Mouse (Mus musculus) MEL (cell line): ENCODE data around the gene Rpl41. TPM values are rescaled to one million over a fixed set of nuclear protein-coding genes. Genes with fewer than 3 reads are reported as not detected.

ENCODE experiments used
- DNase-seq: peaks from one replicate; pipeline ENCODE4 v3.0.0; 2011; ENCODE audit warnings: low read depth, low spot score
- H3K27ac ChIP-seq: 2 replicates; pipeline ENCODE4 v1.5.1; 2012; ENCODE audit warnings: low read depth, mild to moderate bottlenecking, control low read depth, low read length, moderate library complexity; ENCODE audit not compliant: control insufficient read depth
- H3K27me3 ChIP-seq, 2 experiments: fragments of 150-350 bp in 1 of 2; sonication (generic) in 1 of 2; 2 replicates each; pipeline ENCODE4 v1.6.1; 2012; ENCODE audit warnings: low read length in 2 of 2, mild to moderate bottlenecking in 2 of 2, improper control_type of control experiment in 1 of 2, moderate library complexity in 1 of 2; ENCODE audit not compliant: insufficient read depth in 2 of 2, control insufficient read depth in 1 of 2
- H3K36me3 ChIP-seq, 2 experiments: 2 replicates each; pipeline ENCODE4 v1.6.1; 2012 to 2014; ENCODE audit warnings: low read length in 2 of 2, improper control_type of control experiment in 1 of 2, inconsistent platforms in 1 of 2, mild to moderate bottlenecking in 1 of 2; ENCODE audit not compliant: insufficient read depth in 2 of 2, control insufficient read depth in 1 of 2
- H3K4me1 ChIP-seq, 2 experiments: fragments of 150-350 bp in 1 of 2; sonication (generic) in 1 of 2; 2 replicates each; pipeline ENCODE4 v1.6.1; 2012; ENCODE audit warnings: low read length in 2 of 2, improper control_type of control experiment in 1 of 2, mild to moderate bottlenecking in 1 of 2; ENCODE audit not compliant: insufficient read depth in 2 of 2, control insufficient read depth in 1 of 2
- H3K4me3 ChIP-seq, 2 experiments: fragments of 150-350 bp in 1 of 2; sonication (generic) in 1 of 2; 2 replicates each; pipeline ENCODE4 v1.5.1; 2012; ENCODE audit warnings: low read depth in 2 of 2, low read length in 2 of 2, mild to moderate bottlenecking in 2 of 2, moderate library complexity in 2 of 2, control low read depth in 1 of 2, improper control_type of control experiment in 1 of 2; ENCODE audit not compliant: control insufficient read depth in 1 of 2, insufficient read depth in 1 of 2
- H3K79me2 ChIP-seq: 2 replicates; pipeline ENCODE4 v1.6.1; 2012; ENCODE audit warnings: mild to moderate bottlenecking, low read length, moderate library complexity; ENCODE audit not compliant: control insufficient read depth, poor library complexity, insufficient read depth
- H3K9ac ChIP-seq: 2 replicates; pipeline ENCODE4 v1.6.1; 2012; ENCODE audit warnings: low read depth, mild to moderate bottlenecking, control low read depth, low read length, moderate library complexity; ENCODE audit not compliant: control insufficient read depth, poor library complexity, severe bottlenecking
- H3K9me3 ChIP-seq: fragments of 150-350 bp; sonication (generic); replicated peaks from 2 replicates; pipeline ENCODE4 v1.6.1; 2012; ENCODE audit warnings: mild to moderate bottlenecking, low read length, improper control_type of control experiment, moderate library complexity; ENCODE audit not compliant: insufficient read depth
- CHD1 ChIP-seq: IDR thresholded peaks from 2 replicates; pipeline ENCODE4 v1.6.1; 2012; ENCODE audit warnings: low read depth, mild to moderate bottlenecking, inconsistent platforms, low read length, improper control_type of control experiment
- CHD2 ChIP-seq: IDR thresholded peaks from 2 replicates; pipeline ENCODE4 v1.6.1; 2011; ENCODE audit warnings: low read length, improper control_type of control experiment
- CTCF ChIP-seq, 3 experiments: IDR thresholded peaks in 2 of 3; conservative IDR thresholded peaks in 1 of 3; 2 replicates each; pipeline ENCODE4 v1.5.1; 2011 to 2012; ENCODE audit warnings: low read length in 3 of 3, low read depth in 2 of 3, mild to moderate bottlenecking in 2 of 3, improper control_type of control experiment in 1 of 3, inconsistent platforms in 1 of 3, mixed read lengths in 1 of 3, moderate library complexity in 1 of 3; ENCODE audit not compliant: control insufficient read depth in 1 of 3, insufficient read depth in 1 of 3, poor library complexity in 1 of 3, severe bottlenecking in 1 of 3
- E2F4 ChIP-seq: IDR thresholded peaks from 2 replicates; pipeline ENCODE4 v1.6.1; 2011; ENCODE audit warnings: low read depth, low read length, improper control_type of control experiment, borderline replicate concordance
- EP300 ChIP-seq, 2 experiments: IDR thresholded peaks; 2 replicates each; pipeline ENCODE4 v1.6.1; 2011; ENCODE audit warnings: improper control_type of control experiment in 2 of 2, low read length in 2 of 2, low read depth in 1 of 2, mild to moderate bottlenecking in 1 of 2
- GABPA ChIP-seq: IDR thresholded peaks from 2 replicates; pipeline ENCODE4 v1.6.1; 2012; ENCODE audit warnings: low read depth, mild to moderate bottlenecking, inconsistent platforms, low read length, improper control_type of control experiment, moderate library complexity
- GATA1 ChIP-seq: IDR thresholded peaks from 2 replicates; pipeline ENCODE4 v1.6.1; 2011; ENCODE audit warnings: low read depth, low read length, improper control_type of control experiment
- HCFC1 ChIP-seq: IDR thresholded peaks from 2 replicates; pipeline ENCODE4 v1.6.1; 2012; ENCODE audit warnings: low read depth, mild to moderate bottlenecking, inconsistent platforms, low read length, improper control_type of control experiment, moderate library complexity
- JUND ChIP-seq: IDR thresholded peaks from 2 replicates; pipeline ENCODE4 v1.6.1; 2011; ENCODE audit warnings: low read depth, mild to moderate bottlenecking, improper control_type of control experiment, low read length
- KAT2A ChIP-seq: conservative IDR thresholded peaks from 2 replicates; pipeline ENCODE4 v1.6.1; 2012; ENCODE audit warnings: low read depth, low read length, improper control_type of control experiment, inconsistent platforms
- MAX ChIP-seq: IDR thresholded peaks from 2 replicates; pipeline ENCODE4 v1.6.1; 2011; ENCODE audit warnings: low read length, improper control_type of control experiment
- MAZ ChIP-seq: IDR thresholded peaks from 2 replicates; pipeline ENCODE4 v1.6.1; 2012; ENCODE audit warnings: low read depth, mild to moderate bottlenecking, inconsistent platforms, low read length, improper control_type of control experiment
- MEF2A ChIP-seq: IDR thresholded peaks from 2 replicates; pipeline ENCODE4 v1.6.1; 2014; ENCODE audit warnings: low read depth, mild to moderate bottlenecking, inconsistent platforms, low read length, improper control_type of control experiment; ENCODE audit not compliant: poor library complexity, insufficient replicate concordance, severe bottlenecking; ENCODE audit errors: extremely low read depth
- MXI1 ChIP-seq: IDR thresholded peaks from 2 replicates; pipeline ENCODE4 v1.6.1; 2011; ENCODE audit warnings: mild to moderate bottlenecking, low read depth, low read length, improper control_type of control experiment
- MYB ChIP-seq: IDR thresholded peaks from 2 replicates; pipeline ENCODE4 v1.6.1; 2011; ENCODE audit warnings: mild to moderate bottlenecking, low read depth, low read length, improper control_type of control experiment
- MYC ChIP-seq: IDR thresholded peaks from 2 replicates; pipeline ENCODE4 v1.6.1; 2011; ENCODE audit warnings: low read depth, mild to moderate bottlenecking, low read length, improper control_type of control experiment, moderate library complexity
- NELFE ChIP-seq: IDR thresholded peaks from 2 replicates; pipeline ENCODE4 v1.6.1; 2011; ENCODE audit warnings: low read depth, low read length, improper control_type of control experiment
- POLR2A ChIP-seq, 2 experiments: IDR thresholded peaks; 2 replicates each; pipeline ENCODE4 v1.6.1; 2011 to 2012; ENCODE audit warnings: low read length in 2 of 2, mild to moderate bottlenecking in 2 of 2, control low read depth in 1 of 2, improper control_type of control experiment in 1 of 2, low read depth in 1 of 2, moderate library complexity in 1 of 2; ENCODE audit not compliant: control insufficient read depth in 1 of 2, insufficient read depth in 1 of 2, poor library complexity in 1 of 2
- POLR2AphosphoS2 ChIP-seq: IDR thresholded peaks from 2 replicates; pipeline ENCODE4 v1.6.1; 2011; ENCODE audit warnings: low read length, improper control_type of control experiment
- POLR2AphosphoS5 ChIP-seq: IDR thresholded peaks from 2 replicates; pipeline ENCODE4 v1.6.1; 2012; ENCODE audit warnings: low read depth, borderline replicate concordance, mild to moderate bottlenecking, inconsistent platforms, low read length, moderate library complexity, mixed read lengths
- RAD21 ChIP-seq: IDR thresholded peaks from 2 replicates; pipeline ENCODE4 v1.6.1; 2011; ENCODE audit warnings: mild to moderate bottlenecking, low read depth, low read length, improper control_type of control experiment
- SIN3A ChIP-seq: IDR thresholded peaks from 2 replicates; pipeline ENCODE4 v1.6.1; 2012; ENCODE audit warnings: low read length, improper control_type of control experiment, inconsistent platforms
- TAL1 ChIP-seq: IDR thresholded peaks from 2 replicates; pipeline ENCODE4 v1.6.1; 2012; ENCODE audit warnings: mild to moderate bottlenecking, inconsistent platforms, low read length, moderate library complexity, mixed read lengths
- TBP ChIP-seq: IDR thresholded peaks from 2 replicates; pipeline ENCODE4 v1.8.0; 2011; ENCODE audit warnings: low read depth, low read length, improper control_type of control experiment
- TCF12 ChIP-seq: IDR thresholded peaks from 2 replicates; pipeline ENCODE4 v1.6.1; 2014; ENCODE audit warnings: low read depth, mild to moderate bottlenecking, inconsistent platforms, low read length, improper control_type of control experiment, moderate library complexity
- UBTF ChIP-seq: IDR thresholded peaks from 2 replicates; pipeline ENCODE4 v1.6.1; 2012; ENCODE audit warnings: low read depth, mild to moderate bottlenecking, inconsistent platforms, low read length, improper control_type of control experiment, moderate library complexity, borderline replicate concordance; ENCODE audit not compliant: insufficient read depth
- USF1 ChIP-seq: IDR thresholded peaks from 2 replicates; pipeline ENCODE4 v1.6.1; 2014; ENCODE audit warnings: low read depth, mild to moderate bottlenecking, inconsistent platforms, low read length, improper control_type of control experiment, moderate library complexity
- USF2 ChIP-seq, 2 experiments: IDR thresholded peaks; 2 replicates each; pipeline ENCODE4 v1.6.1; 2011 to 2012; ENCODE audit warnings: improper control_type of control experiment in 2 of 2, low read length in 2 of 2, borderline replicate concordance in 1 of 2, inconsistent platforms in 1 of 2, low read depth in 1 of 2, mild to moderate bottlenecking in 1 of 2; ENCODE audit not compliant: insufficient read depth in 1 of 2
- ZC3H11A ChIP-seq: IDR thresholded peaks from 2 replicates; pipeline ENCODE4 v1.6.1; 2012; ENCODE audit warnings: low read depth, mild to moderate bottlenecking, inconsistent platforms, low read length, improper control_type of control experiment
- ZMIZ1 ChIP-seq: IDR thresholded peaks from 2 replicates; pipeline ENCODE4 v1.6.1; 2012; ENCODE audit warnings: low read depth, mild to moderate bottlenecking, inconsistent platforms, low read length, improper control_type of control experiment, moderate library complexity
- ZNF384 ChIP-seq: IDR thresholded peaks from 2 replicates; pipeline ENCODE4 v1.6.1; 2012; ENCODE audit warnings: low read depth, mild to moderate bottlenecking, inconsistent platforms, low read length, improper control_type of control experiment
- polyA plus RNA-seq, 2 experiments: library from polyadenylated mRNA; stranded (reverse) in 1 of 2; unstranded in 1 of 2; fragments of >175 nt in 1 of 2; fragments of >200 nt in 1 of 2; gene quantifications; 2 replicates each; pipeline versions ENCODE4 v1.2.1 to v1.2.4; 2012; ENCODE audit warnings: low replicate concordance in 2 of 2, low read depth in 1 of 2; ENCODE audit not compliant: insufficient read length in 2 of 2, insufficient read depth in 1 of 2, missing spikeins in 1 of 2
- total RNA-seq: library from RNA; depleted of rRNA; stranded (reverse); fragments of 300-350 nt; gene quantifications from 2 replicates; pipeline ENCODE4 v1.2.3, GENCODE M21; 2012

Rpl41 gene
- total and polyA plus RNA-seq, 3 experiments, result 274 to 10,905 (median 6,931) TPM

GRCm38 (mm10) chr10:128525671-128526308 lies 23.3 kb downstream of the Rpl41 start, which contains the start of gene Esyt1 (continued):
- TF ChIP-seq ZMIZ1 (peak; percentile 86; the same call in 1 of the 2 replicates), POLR2AphosphoS2 (peak; percentile 77; the same call in 1 of the 2 replicates), MEF2A (no peak), MYC (peak; percentile 66; the same call in 1 of the 2 replicates), MAX (peak; percentile 81), USF1 (peak; percentile 75), EP300 (IDR thresholded peaks at IDR 0.05; ENCODE audit: low read depth in 1 of 2, low read length in 2 of 2) (no peak), MAZ (peak; percentile 62; the same call in 1 of the 2 replicates), NELFE (peak; percentile 75), CHD1 (0 out of 2 replicates have a peak, but pooled peaks have one; percentile 62), POLR2AphosphoS5 (no peak), RAD21 (no peak), E2F4 (peak; percentile 86)

- peaks cover 8% of the 10 kb centered on the region for H3K79me2 ChIP-seq
- peak; percentile 86 for DNase-seq
- no peaks in the 10 kb centered on the region for H3K9me3 ChIP-seq
- H3K36me3 ChIP-seq, result peaks cover 0 to 10% of the 10 kb centered on the region in 2 experiments; a peak in 3 of 4 replicates
- peaks cover 5 to 12% of the 10 kb centered on the region in 2 experiments; a peak in 3 of 4 replicates for H3K4me1 ChIP-seq
- no peaks in the 10 kb centered on the region for H3K27me3 ChIP-seq
- H3K27ac ChIP-seq, result peak overlapping the region; percentile 71
- peak overlapping the region; percentile 83 to 90 for H3K4me3 ChIP-seq
- H3K9ac ChIP-seq, result peak overlapping the region; percentile 79
- TF ChIP-seq E2F4 (0 out of 2 replicates have a peak, but pooled peaks have one; percentile 20), MXI1 (peak; percentile 64), GATA1 (peak; percentile 32; the same call in 1 of the 2 replicates), JUND (no peak), HCFC1 (peak; percentile 46; the same call in 1 of the 2 replicates), CTCF (IDR thresholded peaks at IDR 0.05 in 2 of 3, conservative IDR thresholded peaks at IDR 0.05 in 1 of 3; ENCODE audit: control insufficient read depth in 1 of 3, insufficient read depth in 1 of 3, low read depth in 2 of 3, low read length in 3 of 3, poor library complexity in 1 of 3, severe bottlenecking in 1 of 3) (no peak), SIN3A (no peak; the same call in none of the 2 replicates), GABPA (no peak), ZC3H11A (no peak; the same call in 1 of the 2 replicates), TCF12 (no peak), USF2 (IDR thresholded peaks at IDR 0.05; ENCODE audit: borderline replicate concordance in 1 of 2, insufficient read depth in 1 of 2, low read depth in 1 of 2, low read length in 2 of 2) (no peak), TAL1 (peak; percentile 33), POLR2AphosphoS5 (peak; percentile 13; the same call in 1 of the 2 replicates), MEF2A (no peak), KAT2A (no peak; the same call in 1 of the 2 replicates), RAD21 (no peak), TBP (peak; percentile 45), MYB (no peak), ZNF384 (no peak), CHD2 (no peak), UBTF (peak; percentile 86; the same call in 1 of the 2 replicates), POLR2A (IDR thresholded peaks at IDR 0.05; ENCODE audit: control insufficient read depth in 1 of 2, insufficient read depth in 1 of 2, low read depth in 1 of 2, low read length in 2 of 2, poor library complexity in 1 of 2) (peak in 1 of 2 experiments; percentile 57; a peak in 2 of 4 replicates)
Measured at GRCm38 (mm10) chr10:128524732-128525662, 24.1 kb downstream of the Rpl41 start.
